Mouse (Mus musculus) MEL (cell line): ENCODE measurements at regions not wholly inside any gene's neighbourhood (a gene's known extent, or its start where the extent isn't known, plus 50 kb on each side); places are given as distances from the start of the nearest gene placed in this dataset.

ENCODE experiments used
- MAFK ChIP-seq: IDR thresholded peaks from 2 replicates; pipeline ENCODE4 v1.6.1; 2011; ENCODE audit warnings: low read depth, mild to moderate bottlenecking, low read length, improper control_type of control experiment, borderline replicate concordance
- POLR2A ChIP-seq, 2 experiments: IDR thresholded peaks; 2 replicates each; pipeline ENCODE4 v1.6.1; 2011 to 2012; ENCODE audit warnings: low read length in 2 of 2, mild to moderate bottlenecking in 2 of 2, control low read depth in 1 of 2, improper control_type of control experiment in 1 of 2, low read depth in 1 of 2, moderate library complexity in 1 of 2; ENCODE audit not compliant: control insufficient read depth in 1 of 2, insufficient read depth in 1 of 2, poor library complexity in 1 of 2

DNA sequence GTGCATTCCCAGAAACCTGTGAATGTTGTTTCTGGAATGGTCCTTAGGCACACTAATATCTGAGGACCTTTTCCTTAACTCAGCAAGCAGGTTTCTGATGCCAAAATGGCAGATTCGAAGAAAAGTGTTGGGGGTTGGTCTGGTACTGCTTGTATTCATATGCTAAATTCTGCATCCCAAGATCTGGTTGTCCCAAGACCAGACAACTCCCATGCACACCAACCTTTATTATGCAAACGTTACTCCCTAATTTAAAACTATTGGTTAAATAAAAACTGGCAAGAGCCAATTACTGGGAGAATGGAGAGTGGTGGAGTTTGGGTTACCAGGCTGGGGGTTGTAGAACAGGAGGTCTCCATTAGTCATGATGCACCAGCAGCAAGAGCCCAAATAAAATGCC lies 129.0 kb upstream of the Tspan2 start:
- TF ChIP-seq MAFK (no peak), POLR2A (IDR thresholded peaks at IDR 0.05; ENCODE audit: control insufficient read depth in 1 of 2, insufficient read depth in 1 of 2, low read depth in 1 of 2, low read length in 2 of 2, poor library complexity in 1 of 2) (no peak)
